Mouse (Mus musculus): ENCODE data around the gene Actr2. TPM values are rescaled to one million over a fixed set of nuclear protein-coding genes. Genes with fewer than 3 reads are reported as not detected.
"Not testable (repeated sequence)": the region's sequence is repeated elsewhere in the genome, so short reads cannot be mapped to it uniquely, and the experiment has no call there.

Gene Actr2
- total RNA-seq, 2 experiments from 2014 or later, result 39.7 to 42.7 TPM

GRCm38 (mm10) chr11:20059736-20060135, 53.0 kb downstream of the Actr2 start:
- DNase-seq, result no peak
- intact Hi-C loops (cut with DNase I; ENCODE audit: low total_unique reads), result no loop called here

GRCm38 (mm10) chr11:20057429-20057828, 55.3 kb downstream of the Actr2 start:
- intact Hi-C loops (cut with DNase I; ENCODE audit: low total_unique reads), result no loop called here
- DNase-seq, result no peak

- DNase-seq, result no peak
- intact Hi-C loops (cut with DNase I; ENCODE audit: low total_unique reads), result no loop called here
Observed at GRCm38 (mm10) chr11:20056168-20056567, 56.5 kb downstream of the Actr2 start.

- DNase-seq, result no peak
- intact Hi-C loops (cut with DNase I; ENCODE audit: low total_unique reads), result no loop called here
Observed at GRCm38 (mm10) chr11:20054617-20055016, 58.1 kb downstream of the Actr2 start.

GRCm38 (mm10) chr11:20053951-20054350, 58.8 kb downstream of the Actr2 start:
- DNase-seq, result no peak
- intact Hi-C loops (cut with DNase I; ENCODE audit: low total_unique reads), result no loop called here

- intact Hi-C loops (cut with DNase I; ENCODE audit: low total_unique reads), result no loop called here
Observed at GRCm38 (mm10) chr11:20052814-20053536, 59.7 kb downstream of the Actr2 start.

GRCm38 (mm10) chr11:20045586-20045985, 67.1 kb downstream of the Actr2 start:
- no peak for DNase-seq
- intact Hi-C loops (cut with DNase I; ENCODE audit: low total_unique reads), result no loop called here

More at GRCm38 (mm10) chr11:20052814-20053536, 59.7 kb downstream of the Actr2 start:
- DNase-seq, result no peak

GRCm38 (mm10) chr11:20043256-20043655, 69.5 kb downstream of the Actr2 start:
- no peak for DNase-seq
- intact Hi-C loops (cut with DNase I; ENCODE audit: low total_unique reads), result no loop called here

- no peak for DNase-seq
- intact Hi-C loops (cut with DNase I; ENCODE audit: low total_unique reads), result no loop called here
Observed at GRCm38 (mm10) chr11:20042106-20042505, 70.6 kb downstream of the Actr2 start.

GRCm38 (mm10) chr11:20041164-20041920, 71.4 kb downstream of the Actr2 start:
- no peak for DNase-seq
- intact Hi-C loops (cut with DNase I; ENCODE audit: low total_unique reads), result no loop called here

- DNase-seq, result no peak
- intact Hi-C loops (cut with DNase I; ENCODE audit: low total_unique reads), result loop anchor here (5.0 kb wide), 1 partner anchor 116 kb away; the partner anchor contains the start of gene Spred2
Observed at GRCm38 (mm10) chr11:20038723-20039122, 74.0 kb downstream of the Actr2 start.

- intact Hi-C loops (cut with DNase I; ENCODE audit: low total_unique reads), result loop anchor here (5.0 kb wide), 1 partner anchor 115 kb away; the partner anchor contains the start of gene Spred2
- DNase-seq, result no peak
Observed at GRCm38 (mm10) chr11:20037739-20038138, 75.0 kb downstream of the Actr2 start.

GRCm38 (mm10) chr11:20035972-20036371, 76.7 kb downstream of the Actr2 start:
- DNase-seq, result no peak
- intact Hi-C loops (cut with DNase I; ENCODE audit: low total_unique reads), result loop anchor here (5.0 kb wide), 1 partner anchor 114 kb away; the partner anchor contains the start of gene Spred2

- intact Hi-C loops (cut with DNase I; ENCODE audit: low total_unique reads), result loop anchor here (5.0 kb wide), 1 partner anchor 113 kb away; the partner anchor contains the start of gene Spred2
- no peak for DNase-seq
Observed at GRCm38 (mm10) chr11:20035343-20035928, 77.3 kb downstream of the Actr2 start.

GRCm38 (mm10) chr11:20034337-20034947, 78.3 kb downstream of the Actr2 start:
- peak; percentile 36 for DNase-seq

GRCm38 (mm10) chr11:20033541-20034160, 79.1 kb downstream of the Actr2 start:
- intact Hi-C loops (cut with DNase I; ENCODE audit: low total_unique reads), result loop anchor here (5.0 kb wide), 1 partner anchor 206 kb away; no protein-coding TSS in a partner anchor
- DNase-seq, result no peak

More at GRCm38 (mm10) chr11:20034337-20034947, 78.3 kb downstream of the Actr2 start:
- intact Hi-C loops (cut with DNase I; ENCODE audit: low total_unique reads), result loop anchor here (5.0 kb wide), 1 partner anchor 207 kb away; no protein-coding TSS in a partner anchor

GRCm38 (mm10) chr11:20031536-20031935, 81.2 kb downstream of the Actr2 start:
- DNase-seq, result no peak
- intact Hi-C loops (cut with DNase I; ENCODE audit: low total_unique reads), result loop anchor here (5.0 kb wide), 1 partner anchor 204 kb away; no protein-coding TSS in a partner anchor

GRCm38 (mm10) chr11:20030973-20031372, 81.7 kb downstream of the Actr2 start:
- intact Hi-C loops (cut with DNase I; ENCODE audit: low total_unique reads), result loop anchor here (5.0 kb wide), 1 partner anchor 204 kb away; no protein-coding TSS in a partner anchor
- DNase-seq, result not testable (repeated sequence)

- intact Hi-C loops (cut with DNase I; ENCODE audit: low total_unique reads), result no loop called here
- DNase-seq, result no peak
Observed at GRCm38 (mm10) chr11:20029014-20029413, 83.7 kb downstream of the Actr2 start.
